Mouse (Mus musculus): ENCODE measurements around the gene Glis3.

GRCm38 (mm10) chr19:28360884-28361283, 319.0 kb downstream of the Glis3 start:
- TF ChIP-seq CHD2 (IDR thresholded peaks at IDR 0.05; ENCODE audit: low read depth, low read length): no peak
- no peak for TF ChIP-seq ZC3H11A (IDR thresholded peaks at IDR 0.05; ENCODE audit: borderline replicate concordance, low read depth, low read length)
- TF ChIP-seq MAFK (IDR thresholded peaks at IDR 0.05; ENCODE audit: insufficient read depth, low read depth, low read length): no peak
- no peak for TF ChIP-seq ZNF384 (IDR thresholded peaks at IDR 0.05; ENCODE audit: low read depth, low read length)
- no peak for TF ChIP-seq HCFC1 (IDR thresholded peaks at IDR 0.05; ENCODE audit: borderline replicate concordance, insufficient read depth, low read length)

Data from ES-E14 (cell line).